Mouse (Mus musculus) activated CD4-positive, CD25-positive, alpha-beta regulatory T cell, adult 9 weeks (primary cell): ENCODE measurements around the gene Knstrn. TPM values are rescaled to one million over a fixed set of nuclear protein-coding genes. Genes with fewer than 3 reads are reported as not detected.

ENCODE experiments used
- polyA plus RNA-seq: library from polyadenylated mRNA; unstranded; fragments of 100-300 nt; shearing (Covaris generic); gene quantifications from one replicate; pipeline ENCODE4 v1.2.1, GENCODE M21; 2017

The Knstrn gene
- 13.1 TPM for polyA plus RNA-seq

DNA sequence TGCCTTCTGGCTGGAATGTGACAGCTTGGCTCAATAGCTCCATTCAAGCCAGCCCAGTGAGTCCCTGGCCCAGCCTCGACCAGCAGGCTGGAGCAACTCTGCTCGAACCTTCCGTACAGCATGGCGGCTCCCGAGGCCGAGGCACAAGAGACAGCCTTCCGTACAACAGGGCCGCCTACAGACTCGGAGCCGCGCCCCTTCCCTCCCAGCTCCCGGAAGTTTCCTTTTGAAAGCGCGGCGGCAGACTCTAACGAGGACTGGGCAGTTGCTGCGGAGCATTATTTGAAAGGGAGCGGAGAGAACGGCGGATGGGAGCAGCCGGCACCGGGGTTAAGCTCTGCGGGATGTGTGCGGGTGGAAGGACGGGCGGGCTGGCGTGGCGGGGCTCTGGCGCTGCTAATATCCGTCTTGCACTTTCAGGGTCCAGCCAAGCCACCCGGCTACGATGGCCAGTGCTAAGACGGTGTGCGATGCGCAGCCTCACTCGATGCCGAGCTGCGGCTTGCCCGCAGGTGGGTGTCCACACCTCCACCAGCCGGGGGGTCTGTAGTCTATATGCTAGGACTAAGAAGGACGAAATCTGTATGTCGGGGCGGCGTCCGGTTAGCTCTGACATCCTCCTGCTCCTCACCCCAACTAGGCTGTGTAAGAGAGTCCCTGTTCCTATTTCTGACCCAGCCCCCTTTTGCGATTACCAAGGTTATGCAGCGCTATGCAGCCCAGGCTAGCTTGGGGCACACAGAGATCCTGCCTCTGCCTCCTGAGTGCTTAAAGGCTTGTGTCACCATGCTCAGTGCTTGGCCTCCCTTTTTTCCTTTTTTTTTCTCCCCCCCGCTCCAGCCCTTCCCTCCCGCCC, at the start of gene Knstrn:
Knstrn (plus strand) TSS at position 23 of the 856 bp plus-strand sequence.

DNA sequence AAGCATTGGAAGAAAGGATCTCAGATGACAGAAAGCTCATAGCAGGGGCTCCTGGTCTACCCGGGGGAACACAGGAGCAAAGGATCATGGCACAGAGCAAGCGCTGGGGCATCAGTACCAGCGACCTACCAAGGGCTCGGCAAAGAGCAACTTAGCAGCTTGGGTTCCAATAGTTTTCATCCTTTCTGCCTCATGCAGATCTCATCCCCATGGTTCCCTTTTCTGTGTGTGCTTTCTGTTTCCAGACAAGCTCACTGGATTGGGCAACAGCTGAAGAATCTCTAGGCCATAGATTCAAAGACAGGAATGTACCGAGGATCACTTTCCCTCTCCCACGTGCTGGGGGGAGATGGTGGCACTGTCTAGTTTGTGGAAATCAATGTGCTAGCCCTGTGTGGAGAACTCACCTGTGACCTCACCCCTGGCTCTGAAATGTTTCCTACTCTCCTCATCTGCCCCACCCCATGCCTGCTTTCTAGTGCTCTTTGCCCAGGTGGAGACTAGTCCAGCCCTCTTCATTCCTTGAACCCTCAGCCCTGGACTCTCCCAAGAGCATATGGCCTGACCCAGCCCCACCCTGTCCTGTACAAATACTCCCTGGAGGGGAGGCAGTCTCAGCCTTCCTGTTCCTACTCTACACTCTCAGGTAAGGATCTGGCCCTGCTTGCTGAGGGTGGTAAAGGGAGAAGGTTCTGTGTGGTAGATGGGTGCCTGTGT, 41.5 kb upstream of the Knstrn start, which contains the start of gene Phgr1:
Phgr1 (plus strand) TSS at position 612 of the 717 bp plus-strand sequence.

DNA sequence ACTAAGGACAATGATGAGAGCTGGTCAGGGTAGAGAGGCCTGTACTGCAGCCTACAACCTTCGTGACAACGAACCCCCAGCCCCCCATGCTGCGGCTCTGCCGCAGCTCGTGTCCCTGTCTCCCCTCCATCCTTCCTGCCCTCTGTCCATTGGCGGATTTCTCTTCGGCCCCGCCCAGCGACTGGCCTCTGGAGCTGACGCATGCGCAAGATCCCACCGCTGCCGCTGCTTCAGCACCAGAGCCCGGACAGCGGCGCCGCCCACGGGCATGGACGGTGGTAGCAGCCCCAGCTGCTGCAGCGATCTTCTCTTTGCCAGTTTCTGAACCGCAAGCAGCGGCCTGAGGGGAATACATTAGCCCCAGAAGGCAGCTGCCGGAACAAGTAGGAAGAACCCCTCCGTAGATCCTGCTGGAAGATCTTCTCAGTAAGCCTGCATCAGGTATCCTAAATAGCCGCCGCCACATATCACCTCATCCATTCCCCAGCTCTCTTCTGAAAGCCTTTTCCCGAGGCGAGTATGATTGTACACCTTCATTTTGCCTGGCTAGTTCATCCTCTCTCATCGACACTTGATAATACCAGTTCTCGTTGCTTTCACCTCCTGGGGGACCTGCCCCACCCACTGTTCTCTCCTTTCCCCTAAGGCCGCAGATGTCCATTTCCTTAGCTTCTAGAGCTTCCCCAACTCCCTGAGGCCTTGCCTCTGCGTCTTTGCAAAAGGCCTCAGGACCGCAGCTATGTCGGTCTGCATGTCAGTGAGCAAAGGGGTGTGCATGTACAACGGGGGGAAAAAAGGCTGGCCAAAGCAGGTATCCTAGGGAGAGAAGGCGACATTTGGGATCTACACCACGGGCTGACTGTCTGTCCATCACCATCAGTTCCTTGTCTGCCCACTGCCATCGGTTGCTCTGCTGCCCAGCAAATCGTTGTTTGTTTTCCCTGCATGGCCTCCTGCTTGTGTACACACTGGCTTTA, 34.0 kb upstream of the Knstrn start, which contains the start of gene Disp2:
Disp2 (plus strand) TSS at position 216 of the 977 bp plus-strand sequence.

DNA sequence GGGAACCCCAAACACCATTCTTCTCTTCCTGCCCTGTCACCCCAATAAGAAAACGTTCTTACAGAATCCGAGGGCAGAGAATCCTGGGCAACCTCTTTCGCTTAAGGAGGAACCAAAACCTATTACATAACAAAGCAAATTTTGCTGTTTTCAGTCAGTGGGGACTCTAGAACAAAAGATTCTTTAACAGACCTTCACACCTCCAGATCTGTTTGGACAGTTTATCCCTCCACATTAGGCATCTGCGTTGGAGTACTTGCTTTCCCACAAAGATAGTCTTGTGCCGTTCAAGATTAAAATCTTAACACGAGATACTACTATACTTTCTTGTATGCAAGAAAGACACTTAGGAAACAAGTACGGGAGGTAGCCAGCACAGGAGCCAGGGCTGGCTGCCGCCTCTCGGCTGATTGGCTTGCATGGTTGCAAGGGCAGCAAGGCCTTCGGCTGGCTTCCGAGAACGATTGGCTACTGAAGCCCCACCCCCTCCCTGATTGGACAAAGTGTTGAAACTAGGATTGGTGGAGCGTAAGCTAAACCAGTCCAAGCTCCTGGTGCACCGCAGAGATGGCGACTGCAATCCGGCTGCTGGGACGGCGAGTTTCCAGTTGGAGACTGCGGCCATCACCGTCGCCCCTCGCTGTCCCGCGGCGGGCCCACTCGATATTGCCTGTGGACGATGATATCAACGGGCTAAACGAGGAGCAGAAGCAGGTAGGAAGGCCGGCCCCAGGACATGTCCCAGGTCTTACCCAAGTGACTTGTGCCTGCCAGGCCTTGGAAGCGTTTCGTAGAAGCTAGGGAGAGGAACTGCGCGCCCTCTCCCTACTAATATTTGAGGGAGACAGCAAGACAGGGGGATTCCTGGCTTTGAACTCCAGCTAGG, 47.9 kb downstream of the Knstrn start, which contains the start of gene Ivd:
Ivd (plus strand) TSS at position 501 of the 886 bp plus-strand sequence.

DNA sequence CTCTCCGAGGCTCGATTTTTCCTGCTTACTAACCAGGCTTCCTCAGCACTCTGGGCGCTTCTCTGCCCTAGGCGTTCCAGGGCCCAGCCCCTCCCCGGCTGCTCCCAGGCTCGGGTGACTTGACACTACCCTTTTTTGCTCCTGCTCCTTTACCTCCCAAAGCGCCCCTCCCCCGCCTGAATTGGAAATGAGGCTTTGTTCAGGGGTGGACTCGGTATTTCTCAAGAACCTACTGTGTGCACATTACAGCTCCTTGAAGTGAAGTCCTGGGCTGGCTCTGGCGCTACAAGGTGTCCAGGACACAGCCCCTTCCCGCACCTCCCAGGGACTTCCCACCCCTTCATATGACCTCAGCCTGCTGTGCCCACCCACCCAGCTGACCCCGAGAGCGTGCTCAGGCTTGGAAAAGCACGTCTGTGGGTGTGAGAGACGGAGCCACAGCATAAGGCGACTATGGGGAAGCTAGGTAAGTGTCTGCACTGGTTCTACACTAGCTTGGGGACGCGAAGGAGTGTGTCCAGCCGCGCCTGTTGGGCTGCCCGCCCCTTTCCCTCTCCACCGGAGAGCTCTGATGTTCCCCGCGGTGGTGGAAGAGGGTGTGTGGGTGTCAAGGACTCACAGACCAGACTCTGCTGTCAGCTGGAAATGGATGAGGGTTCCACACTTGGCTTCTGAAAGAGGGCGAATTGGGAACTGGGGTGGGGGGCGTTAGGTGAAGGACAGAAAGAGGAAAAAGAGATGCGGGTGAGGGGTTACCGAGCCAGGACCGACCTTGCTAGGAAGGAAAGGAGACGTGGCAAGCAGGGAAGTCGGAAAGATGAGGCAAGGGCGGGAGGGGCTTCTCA, 86.4 kb downstream of the Knstrn start, which contains the start of gene Bahd1:
Bahd1 (plus strand) TSS at position 397 of the 845 bp plus-strand sequence.

Other genes with a start within 250 kb of the Knstrn start
- gene Bub1b, start 215.8 kb upstream of the Knstrn start, polyA plus RNA-seq = 12.1 TPM
- gene Pak6, start 150.7 kb upstream of the Knstrn start, polyA plus RNA-seq = not detected
- gene Ankrd63, start 110.0 kb upstream of the Knstrn start, polyA plus RNA-seq = not detected
- 38.6 TPM for gene Plcb2, start 85.6 kb upstream of the Knstrn start, polyA plus RNA-seq
- 2.4 TPM for gene Inafm2, start 68.2 kb upstream of the Knstrn start, polyA plus RNA-seq
- not detected for gene Ccdc9b, start 51.3 kb upstream of the Knstrn start, polyA plus RNA-seq
- gene Phgr1, start 41.2 kb upstream of the Knstrn start, polyA plus RNA-seq = not detected
- not detected for gene Disp2, start 34.3 kb upstream of the Knstrn start, polyA plus RNA-seq
- 65.9 TPM for gene Ivd, start 48.0 kb downstream of the Knstrn start, polyA plus RNA-seq
- 1.7 TPM for gene Bahd1, start 86.4 kb downstream of the Knstrn start, polyA plus RNA-seq
- gene Chst14, start 112.5 kb downstream of the Knstrn start, polyA plus RNA-seq = 4.4 TPM
- gene Ccdc32, start 215.4 kb downstream of the Knstrn start, polyA plus RNA-seq = 27.6 TPM
- gene Rpusd2, start 220.8 kb downstream of the Knstrn start, polyA plus RNA-seq = 2.4 TPM
- gene Knl1, start 233.1 kb downstream of the Knstrn start, polyA plus RNA-seq = 4.8 TPM